Mouse (Mus musculus): ENCODE measurements at regions not wholly inside any gene's neighbourhood (a gene's known extent, or its start where the extent isn't known, plus 50 kb on each side); places are given as distances from the start of the nearest gene placed in this dataset.
"Not testable (repeated sequence)": the region's sequence is repeated elsewhere in the genome, so short reads cannot be mapped to it uniquely, and the experiment has no call there.

GRCm38 (mm10) chr7:113694466-113694865 is 71.3 kb upstream of the Spon1 start:
- in situ Hi-C loops (cut with MboI): no loop called here

- in situ Hi-C loops (cut with MboI): no loop called here
Measured at GRCm38 (mm10) chr7:113705929-113706328, 59.9 kb upstream of the Spon1 start.

DNA sequence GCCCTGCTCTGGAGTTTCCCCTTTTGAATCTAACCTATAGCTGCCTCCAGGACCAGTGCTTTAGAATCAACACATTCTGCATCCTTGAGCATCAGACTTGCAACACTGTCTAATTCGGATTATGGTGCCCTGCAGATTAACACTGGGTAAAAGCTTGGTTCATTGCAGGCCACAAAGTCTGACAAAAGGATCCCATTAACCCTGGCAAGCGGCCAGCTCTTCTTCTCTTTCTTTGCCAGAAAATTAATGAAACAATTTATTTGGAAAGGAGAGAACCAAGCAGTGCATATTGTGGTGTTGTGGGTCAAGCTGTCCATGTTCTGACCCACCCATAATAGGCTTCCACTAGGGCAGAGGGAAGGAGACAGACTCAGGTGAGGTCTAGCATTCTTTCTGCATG is 58.2 kb upstream of the Spon1 start:
- in situ Hi-C loops (cut with MboI): no loop called here

DNA sequence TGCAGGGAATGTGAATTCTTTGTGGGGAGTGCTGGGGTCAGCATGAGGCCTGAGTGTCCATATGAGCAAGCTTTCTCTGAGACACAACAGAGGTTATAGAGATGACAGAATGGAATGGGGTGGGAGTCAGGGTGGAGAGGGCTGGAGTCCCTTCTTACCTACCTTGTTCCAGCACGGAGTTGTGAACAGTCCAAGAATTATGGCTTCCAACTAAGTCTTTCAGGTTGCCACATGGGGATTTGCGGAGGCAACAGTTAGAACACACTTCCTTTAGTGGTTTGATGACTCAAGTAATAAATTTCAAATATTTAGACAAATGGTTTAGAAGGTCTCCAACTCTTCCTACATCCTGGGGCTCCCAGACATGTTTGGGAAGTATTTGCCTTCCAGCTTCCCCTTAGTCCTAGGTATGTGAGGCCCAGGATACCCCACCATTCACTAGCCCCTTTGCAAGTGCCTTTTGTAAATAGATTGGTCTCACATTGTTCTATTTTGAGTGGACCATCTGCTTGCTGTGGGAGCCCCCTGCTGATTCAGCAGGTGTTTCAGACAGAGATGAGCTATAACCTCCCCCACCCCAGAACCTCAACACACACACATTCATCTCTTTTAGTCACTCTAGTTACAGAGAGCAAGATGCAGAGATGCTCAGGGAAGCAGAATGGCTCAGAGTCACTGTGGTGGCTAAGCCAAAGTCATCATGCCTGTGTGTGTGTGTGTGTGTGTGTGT is 55.1 kb upstream of the Spon1 start:
- in situ Hi-C loops (cut with MboI): no loop called here

- in situ Hi-C loops (cut with MboI): not testable (repeated sequence)
Measured at GRCm38 (mm10) chr7:113711356-113711755, 54.4 kb upstream of the Spon1 start.

Measured in mature B cell (primary cell).